Mouse (Mus musculus) C2C12 (cell line): Measurements from ENCODE around the gene Trex1.

Experiments
- CEBPB ChIP-seq: IDR thresholded peaks from one replicate; pipeline ENCODE4 v1.6.1; 2011; ENCODE audit warnings: low read depth, mild to moderate bottlenecking, control low read depth, moderate library complexity
- CTCF ChIP-seq: IDR thresholded peaks from one replicate; pipeline ENCODE4 v1.5.1; 2011; ENCODE audit not compliant: control insufficient read depth, insufficient read depth, insufficient read length
- MAX ChIP-seq: IDR thresholded peaks from one replicate; pipeline ENCODE4 v1.6.1; 2011; ENCODE audit warnings: mild to moderate bottlenecking, control low read depth
- MYOD1 ChIP-seq: IDR thresholded peaks from one replicate; pipeline ENCODE4 v1.6.1; 2011; ENCODE audit warnings: low read depth; ENCODE audit not compliant: control insufficient read depth, insufficient read length
- USF1 ChIP-seq: IDR thresholded peaks from one replicate; pipeline ENCODE4 v1.6.1; 2011; ENCODE audit warnings: low read depth, mild to moderate bottlenecking, control low read depth, moderate library complexity

GRCm38 (mm10) chr9:109030312-109030711, 29.2 kb downstream of the Trex1 start:
- TF ChIP-seq CTCF: no peak
- TF ChIP-seq CEBPB: no peak
- no peak for TF ChIP-seq USF1
- no peak for TF ChIP-seq MAX
- no peak for TF ChIP-seq MYOD1
